ENCODE assay signal across 28 mouse cellular contexts in the genomic region with DNA sequence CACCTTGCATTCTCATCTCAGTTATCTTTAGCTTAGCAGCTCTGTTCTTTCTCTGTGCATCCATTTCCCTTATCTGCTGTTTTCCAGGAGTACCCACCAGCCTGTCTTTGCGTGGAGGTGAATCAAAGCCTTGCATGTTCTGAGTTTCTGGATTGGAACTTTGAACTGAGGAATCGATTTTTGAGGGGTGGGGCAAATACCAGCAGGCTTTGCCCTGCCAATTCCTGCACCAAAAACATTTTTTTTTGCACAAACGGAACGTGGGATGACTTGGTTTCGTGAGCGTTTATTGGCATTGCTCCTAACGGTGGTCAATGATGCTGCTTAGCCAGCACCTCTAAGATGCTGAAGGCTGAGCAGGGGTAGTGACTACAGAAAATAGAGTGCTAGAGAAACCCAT.
"Had no signal": no experiment of that assay in that cellular context is flagged by ENCODE, and none has a peak within 500 bp of the region (broad histone marks: within the 10 kb centered on the region; RNA-seq: fewer than 3 reads in every experiment).

No protein-coding gene starts in this region.

- H3K9ac ChIP-seq: embryonic facial prominence, embryonic 12.5 days; embryonic facial prominence, embryonic 13.5 days; embryonic facial prominence, embryonic 15.5 days; forebrain, embryonic 12.5 days; forebrain, embryonic 13.5 days; forebrain, embryonic 15.5 days; forebrain, postnatal 0 days had no signal

- H3K4me3 ChIP-seq: embryonic facial prominence, embryonic 10.5 days; embryonic facial prominence, embryonic 12.5 days; embryonic facial prominence, embryonic 13.5 days; embryonic facial prominence, embryonic 15.5 days; erythroblast, embryonic 14.5 days; forebrain, embryonic 10.5 days; forebrain, embryonic 12.5 days; forebrain, embryonic 13.5 days; forebrain, embryonic 15.5 days; gastrocnemius, adult 2 months had no signal

- H3K4me2 ChIP-seq: embryonic facial prominence, embryonic 12.5 days; embryonic facial prominence, embryonic 13.5 days; embryonic facial prominence, embryonic 15.5 days; forebrain, embryonic 12.5 days; forebrain, embryonic 13.5 days; forebrain, embryonic 15.5 days had no signal

- H3K36me3 ChIP-seq: embryonic facial prominence, embryonic 12.5 days; embryonic facial prominence, embryonic 13.5 days; embryonic facial prominence, embryonic 15.5 days; forebrain, embryonic 10.5 days; forebrain, embryonic 12.5 days; forebrain, embryonic 15.5 days had no signal

- DNase-seq: cerebellum, adult 18-20 months; cerebellum, adult 2 months; cerebellum, adult 8-10 months; cerebellum, adult 9-10 months; cerebellum, adult 9-11 months; cerebellum, postnatal 10 days; cerebellum, postnatal 14 days; cerebellum, postnatal 25 days; cerebellum, postnatal 36 days; embryo, embryonic 11 days; forebrain, postnatal 0 days; gastrocnemius, adult 2 months; gastrocnemius, postnatal 10 days; gastrocnemius, postnatal 14 days; gastrocnemius, postnatal 25 days; gastrocnemius, postnatal 36 days; heart, adult 18-20 months had no signal

- H3K27me3 ChIP-seq: embryonic facial prominence, embryonic 12.5 days; embryonic facial prominence, embryonic 13.5 days; embryonic facial prominence, embryonic 15.5 days; forebrain, embryonic 12.5 days; forebrain, embryonic 13.5 days; forebrain, embryonic 15.5 days had no signal

- ATAC-seq: forebrain, embryonic 13.5 days; forebrain, embryonic 14.5 days; forebrain, embryonic 15.5 days; forebrain, embryonic 16.5 days; forebrain, postnatal 0 days had no signal

- H3K27ac ChIP-seq: embryonic facial prominence, embryonic 10.5 days; embryonic facial prominence, embryonic 12.5 days; embryonic facial prominence, embryonic 13.5 days; embryonic facial prominence, embryonic 15.5 days; forebrain, embryonic 10.5 days; forebrain, embryonic 12.5 days; forebrain, embryonic 13.5 days; forebrain, embryonic 15.5 days; gastrocnemius, adult 2 months had no signal

- H3K9me3 ChIP-seq: embryonic facial prominence, embryonic 10.5 days; embryonic facial prominence, embryonic 12.5 days; embryonic facial prominence, embryonic 13.5 days; embryonic facial prominence, embryonic 15.5 days; forebrain, embryonic 12.5 days; forebrain, embryonic 15.5 days had no signal
